Mouse (Mus musculus): ENCODE results near the gene Klhl26.
A peak's percentile ranks its signal among the peaks of the same experiment; 100 is the strongest.

Klhl26 gene

DNA sequence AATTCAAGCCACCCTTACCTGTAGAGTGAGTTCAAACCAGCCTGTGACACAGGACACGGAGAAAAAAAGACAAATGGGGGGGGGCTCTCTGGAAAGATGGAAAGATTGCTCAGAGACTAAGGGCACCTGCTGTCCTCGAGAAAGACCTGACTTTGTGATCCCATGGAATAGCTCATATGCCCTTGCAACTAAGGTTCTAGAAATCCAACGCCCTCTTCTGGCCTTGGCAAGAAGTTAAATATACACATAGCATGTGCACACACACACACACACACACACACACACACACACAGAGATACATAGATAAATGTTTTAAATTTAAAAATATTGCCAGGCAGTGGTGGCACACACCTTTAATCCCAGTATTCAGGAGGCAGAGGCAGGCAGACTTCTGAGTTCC lies 36.5 kb downstream of the Klhl26 start:
- no peak for DNase-seq

DNA sequence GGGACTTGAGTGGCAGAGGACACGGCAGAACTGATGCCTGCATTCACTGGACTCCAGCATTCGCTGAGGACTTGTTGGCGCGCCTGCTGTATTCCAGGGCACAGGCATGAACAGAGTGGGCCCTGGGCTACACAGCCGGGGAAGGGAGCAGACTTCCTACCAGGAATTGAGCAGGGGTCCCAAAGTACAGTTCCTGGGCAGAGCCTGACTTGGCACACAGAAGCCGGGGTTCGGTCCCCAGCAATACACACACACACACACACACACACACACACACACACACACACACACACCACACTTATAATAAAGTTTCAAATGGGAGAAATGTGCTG lies 37.0 kb downstream of the Klhl26 start:
- no peak for DNase-seq

DNA sequence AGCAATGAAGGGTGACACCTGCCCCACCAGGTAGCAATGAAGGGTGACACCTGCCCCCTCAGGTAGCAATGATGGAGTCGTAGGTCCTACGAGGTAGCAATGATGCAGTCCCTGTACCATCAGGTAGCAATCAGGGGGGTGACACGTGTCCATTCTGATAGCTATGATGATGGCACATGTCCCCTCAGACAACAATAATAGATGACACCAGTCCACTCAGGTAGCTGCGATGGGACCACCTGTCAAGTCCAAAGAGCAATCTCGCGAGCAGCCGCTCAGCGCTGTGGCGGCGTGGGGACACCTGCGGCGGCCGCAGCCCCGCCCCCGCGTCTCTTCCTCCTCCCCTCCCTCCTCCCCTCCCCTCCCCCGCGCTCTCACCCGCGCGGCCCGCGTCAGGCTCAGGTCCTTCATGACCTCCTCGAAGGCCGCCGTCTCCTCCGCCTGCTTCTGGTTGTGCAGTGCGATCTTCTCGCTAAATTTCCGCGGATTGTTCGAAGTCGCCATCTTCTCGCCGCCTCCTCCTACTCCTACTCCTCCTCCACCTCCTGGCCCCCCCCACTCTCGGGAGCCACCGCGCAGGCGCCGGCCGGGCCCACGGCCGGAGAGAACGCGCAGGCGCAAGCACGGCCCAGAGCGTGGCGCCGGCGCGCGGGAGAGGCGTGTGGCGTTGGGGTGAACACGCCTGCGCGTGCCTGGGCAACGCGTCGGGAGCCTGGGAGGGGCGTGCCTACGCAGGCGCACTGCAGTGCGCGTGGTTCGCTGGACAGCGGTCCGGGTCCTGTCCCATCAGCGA lies 37.5 kb downstream of the Klhl26 start, which contains the start of gene Crtc1:
Gene Crtc1, minus strand, starts transcription at position 525 of the 793 bp plus-strand sequence.
- DNase-seq, result peak; percentile 98

DNA sequence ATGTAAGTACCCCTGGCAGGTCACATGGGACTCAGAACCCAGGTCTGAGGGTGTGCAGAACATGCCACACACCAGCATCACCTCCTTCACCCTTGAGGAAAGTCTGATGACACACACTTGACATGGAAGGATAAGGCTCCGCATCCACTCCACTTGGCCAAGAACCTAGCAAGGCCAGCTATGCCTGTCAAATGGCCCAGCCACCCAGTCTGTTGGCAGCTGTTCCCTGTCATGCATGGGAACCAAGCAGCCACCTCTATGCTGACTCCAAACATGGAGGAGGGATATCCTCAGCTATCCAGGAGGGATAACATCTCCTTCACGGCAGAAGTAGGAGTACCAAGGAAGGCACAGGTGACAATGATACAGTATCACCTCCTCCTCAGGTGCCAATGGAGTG lies 38.3 kb downstream of the Klhl26 start:
- peak; percentile 63 for DNase-seq

DNA sequence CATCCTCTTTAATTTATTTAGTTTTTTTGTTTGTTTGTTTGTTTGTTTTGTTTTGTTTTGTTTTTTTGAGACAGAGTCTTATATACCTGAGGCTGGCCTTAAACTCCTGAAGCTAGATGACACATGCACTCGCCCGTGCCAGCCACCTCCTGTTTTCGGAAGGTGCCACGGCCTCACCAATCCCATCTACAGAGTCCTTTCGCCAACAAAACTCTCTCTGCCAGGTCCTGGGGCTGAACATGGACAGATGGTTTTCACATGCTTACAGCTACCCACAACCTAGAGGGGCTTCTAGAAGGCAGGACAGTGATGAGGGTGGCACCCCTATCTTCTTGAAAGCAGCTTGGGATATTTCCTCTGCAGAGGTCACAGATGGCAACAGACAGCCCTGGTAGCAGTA lies 41.6 kb downstream of the Klhl26 start:
- no peak for DNase-seq

DNA sequence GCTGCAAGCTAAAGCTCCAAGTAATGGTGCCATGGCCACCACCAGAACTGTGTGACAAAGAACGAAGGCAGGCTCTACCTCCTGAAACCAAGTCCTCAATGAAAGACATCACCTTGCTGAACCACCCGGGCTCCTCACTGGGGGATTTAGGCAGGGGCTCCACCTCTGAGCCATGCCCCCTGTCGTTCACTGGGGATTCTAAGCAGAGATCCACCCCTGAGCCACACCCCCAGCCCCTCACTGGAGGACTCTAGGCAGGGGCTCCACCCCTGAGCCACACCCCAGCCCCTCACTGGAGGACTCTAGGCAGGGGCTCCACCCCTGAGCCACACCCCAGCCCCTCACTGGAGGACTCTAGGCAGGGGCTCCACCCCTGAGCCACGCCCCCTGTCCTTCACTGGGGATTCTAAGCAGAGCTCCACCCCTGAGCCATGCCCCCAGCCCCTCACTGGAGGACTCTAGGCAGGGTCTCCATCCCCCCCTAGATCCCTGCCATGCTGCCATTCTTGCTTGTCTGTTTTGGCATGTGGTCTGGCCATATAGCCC lies 43.7 kb downstream of the Klhl26 start:
- no peak for DNase-seq

DNA sequence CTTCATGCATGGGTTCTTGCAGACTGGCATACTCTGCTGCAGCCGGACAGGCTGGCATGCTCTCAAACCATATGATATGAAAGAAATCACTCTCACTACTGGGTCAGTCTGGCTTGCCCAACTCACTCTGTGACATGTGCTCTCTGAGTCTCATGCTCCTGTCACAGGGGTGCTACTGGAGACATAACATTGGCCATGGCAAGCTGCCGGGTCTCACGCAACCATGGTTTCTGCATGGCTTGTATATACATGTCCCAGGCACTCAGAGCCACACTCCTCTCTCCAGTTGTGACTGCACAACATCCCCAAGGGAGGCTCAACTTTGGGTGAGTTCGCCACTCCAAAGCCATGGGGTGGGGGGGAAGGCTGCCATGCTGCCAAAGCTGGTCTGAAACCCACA lies 45.6 kb downstream of the Klhl26 start:
- no peak for DNase-seq

DNA sequence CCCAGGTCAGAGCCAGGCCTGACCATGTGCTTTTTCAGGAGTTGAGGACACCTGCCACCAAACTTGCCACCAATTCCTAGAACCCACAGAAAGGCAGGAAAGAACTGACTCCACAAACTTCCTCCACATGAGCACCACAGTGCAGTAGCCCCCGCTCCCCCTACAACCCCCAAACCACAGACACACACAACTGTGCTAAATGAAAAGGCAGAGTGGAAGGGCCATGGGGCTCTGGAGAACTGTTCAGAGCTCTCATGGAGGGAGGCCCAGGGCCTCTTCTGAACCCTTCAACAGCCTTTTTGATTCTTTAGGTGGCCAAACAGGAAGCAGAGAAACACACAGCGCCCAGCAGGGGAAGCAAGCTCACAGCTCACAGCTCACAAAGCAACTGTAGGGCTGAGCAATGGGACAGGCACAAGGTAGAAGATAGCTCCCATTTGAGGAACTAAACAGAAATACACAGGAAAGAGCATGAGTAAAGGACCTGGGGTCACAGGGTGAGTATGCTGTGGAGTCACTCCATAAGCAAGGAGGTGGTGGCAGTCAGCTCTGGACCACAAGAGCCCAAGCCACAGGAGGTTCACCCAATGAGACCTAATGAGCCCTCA lies 50.4 kb downstream of the Klhl26 start:
- DNase-seq, result no peak

DNA sequence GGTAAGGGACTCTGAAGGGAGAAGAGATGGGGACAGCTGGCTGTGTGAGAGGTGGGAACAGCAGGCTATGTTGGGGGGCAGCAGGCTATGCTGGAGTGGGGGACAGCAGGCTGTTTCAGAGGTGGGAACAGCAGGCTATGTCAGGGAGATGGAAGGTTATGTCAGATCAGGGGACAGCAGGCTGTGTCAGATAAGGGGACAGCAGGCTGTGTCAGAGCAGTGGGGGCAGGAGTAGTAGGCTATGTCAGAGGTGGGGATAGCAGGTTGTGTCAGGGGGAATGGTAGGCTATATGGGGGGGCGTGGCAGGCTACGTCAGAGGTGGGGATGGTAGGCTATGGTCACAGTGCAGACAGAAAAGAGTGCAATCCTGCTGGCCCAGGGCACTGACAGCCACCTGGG lies 54.0 kb downstream of the Klhl26 start:
- no peak for DNase-seq

DNA sequence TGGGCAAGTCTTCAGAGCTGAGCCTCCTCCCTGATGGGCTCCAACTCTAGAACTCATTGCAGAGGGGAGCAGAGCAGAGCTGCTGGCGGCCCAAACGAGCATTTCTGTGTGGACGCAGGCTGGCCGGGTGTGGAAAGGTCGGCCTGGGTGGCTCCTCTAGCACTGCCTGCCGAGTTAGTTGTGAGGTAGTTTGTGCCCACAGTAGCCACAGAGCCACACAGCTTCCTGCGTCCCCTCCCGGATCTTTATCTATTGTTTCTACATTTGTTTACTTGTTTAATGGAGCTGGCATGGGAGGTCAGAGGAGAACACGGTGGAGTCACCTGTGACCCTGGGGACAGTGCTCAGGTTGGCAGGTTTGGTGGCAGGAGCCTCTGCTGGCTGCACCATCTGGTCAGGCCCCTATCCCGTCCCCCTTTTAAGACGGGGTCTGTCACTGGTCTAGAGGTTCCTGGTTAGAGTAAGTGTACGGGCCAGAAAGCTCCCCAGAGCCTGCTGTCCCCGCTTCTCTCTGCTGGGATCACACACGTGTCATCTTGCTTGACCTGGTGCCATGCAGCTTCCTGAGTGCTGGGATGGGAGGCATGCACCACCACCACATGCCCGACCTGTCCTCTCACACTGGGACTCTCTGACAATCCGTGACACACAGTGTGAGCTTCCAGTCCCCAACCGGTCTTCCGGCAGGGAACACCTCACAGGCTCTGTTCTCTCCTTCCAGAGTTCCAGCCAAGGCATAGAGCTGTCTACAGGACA lies 55.2 kb downstream of the Klhl26 start:
- peak; percentile 52 for DNase-seq

DNA sequence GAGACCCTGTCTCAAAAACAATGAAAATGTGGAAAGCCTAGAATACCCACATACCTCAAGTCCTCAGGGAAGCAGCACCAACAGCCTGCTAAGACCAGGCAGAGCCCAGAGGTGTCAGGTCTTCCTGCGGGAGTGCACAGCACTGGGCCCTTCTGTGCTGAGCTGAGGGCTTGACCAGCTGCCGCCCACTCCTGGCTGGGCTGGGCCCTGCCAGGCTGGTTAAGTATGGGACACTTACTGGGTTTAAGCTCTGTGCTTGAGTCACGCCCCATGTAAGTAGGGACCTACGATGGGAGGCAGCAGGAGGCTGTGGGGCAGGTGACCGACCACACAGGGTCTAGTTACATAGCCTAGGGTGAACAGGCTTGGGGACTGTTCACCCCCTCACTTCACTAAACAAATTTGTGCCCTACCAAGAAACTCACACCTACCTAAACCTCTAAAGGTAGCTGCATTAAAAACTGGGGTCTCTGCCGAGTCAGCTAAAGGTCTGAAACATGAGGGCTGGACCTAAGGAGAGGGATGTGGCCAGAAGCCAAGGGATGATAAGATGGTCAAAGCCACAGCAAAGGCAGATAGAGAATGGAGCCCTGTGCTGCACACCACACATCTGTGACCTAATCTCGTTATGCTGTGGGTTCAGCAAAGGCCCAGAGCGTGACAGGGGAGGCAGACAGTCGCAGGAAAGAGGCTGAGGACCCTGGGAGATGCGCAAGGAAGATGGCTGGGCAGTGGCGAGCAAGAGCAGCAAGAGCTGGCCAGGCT lies 56.7 kb downstream of the Klhl26 start:
- DNase-seq, result no peak

DNA sequence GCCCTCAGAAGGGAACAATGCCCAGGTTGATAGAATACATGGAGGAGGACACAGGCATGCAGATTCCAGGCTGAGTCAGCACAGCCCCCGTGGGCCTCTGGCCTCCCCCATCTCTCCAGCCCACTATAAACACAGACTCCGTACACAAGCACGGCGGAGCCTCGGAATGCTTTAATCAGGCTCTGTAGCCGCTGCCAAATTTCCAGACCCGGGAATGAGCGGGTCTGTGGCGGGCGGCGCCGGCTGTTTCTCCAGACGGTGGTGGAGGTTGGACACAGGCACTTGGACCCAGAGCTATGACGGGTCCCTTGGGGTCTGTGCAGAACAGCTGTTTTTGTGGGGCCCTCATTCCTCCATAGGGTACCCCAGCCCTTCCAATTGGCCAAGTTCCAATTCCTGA lies 57.8 kb downstream of the Klhl26 start:
- DNase-seq, result peak; percentile 72

DNA sequence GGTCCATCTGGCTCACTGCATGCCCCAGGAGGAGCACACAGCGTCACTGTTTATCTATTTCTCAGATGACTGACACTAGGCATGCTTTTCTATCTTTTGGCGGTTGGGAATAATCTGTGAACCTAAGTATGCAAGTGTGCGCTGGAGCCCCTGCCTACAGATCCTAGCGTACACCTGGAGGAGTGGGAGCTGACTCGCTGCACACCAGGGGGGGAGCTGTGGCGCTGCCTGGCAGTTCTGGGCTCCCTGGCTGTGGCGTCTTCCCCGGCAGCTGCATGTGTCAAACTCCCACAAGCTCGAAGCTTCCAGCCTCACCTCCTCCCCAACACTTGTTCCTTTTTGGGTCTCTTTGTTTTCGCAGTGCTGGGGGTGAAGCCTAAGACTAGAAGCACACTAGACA lies 58.9 kb downstream of the Klhl26 start:
- DNase-seq, result peak; percentile 58

DNA sequence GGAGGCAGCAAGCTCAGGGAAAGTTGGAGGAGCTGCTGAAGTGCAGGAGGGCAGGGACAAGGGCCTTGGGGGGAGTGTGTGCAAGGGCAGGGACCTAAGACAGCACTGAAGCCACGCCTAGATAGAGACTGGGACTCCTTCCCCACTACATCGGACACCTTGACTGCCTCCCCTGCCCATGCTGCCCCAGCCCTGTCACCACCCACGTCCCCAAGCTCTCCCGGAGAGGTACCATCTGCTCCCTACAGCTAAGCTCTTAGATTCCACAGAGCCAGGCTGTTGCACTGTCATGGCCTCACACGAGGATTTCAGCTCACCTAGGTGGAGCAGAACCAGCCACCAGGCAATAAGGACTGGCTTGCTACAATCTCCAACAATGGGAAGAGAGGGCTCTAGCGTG lies 59.8 kb downstream of the Klhl26 start:
- DNase-seq, result peak; percentile 83

DNA sequence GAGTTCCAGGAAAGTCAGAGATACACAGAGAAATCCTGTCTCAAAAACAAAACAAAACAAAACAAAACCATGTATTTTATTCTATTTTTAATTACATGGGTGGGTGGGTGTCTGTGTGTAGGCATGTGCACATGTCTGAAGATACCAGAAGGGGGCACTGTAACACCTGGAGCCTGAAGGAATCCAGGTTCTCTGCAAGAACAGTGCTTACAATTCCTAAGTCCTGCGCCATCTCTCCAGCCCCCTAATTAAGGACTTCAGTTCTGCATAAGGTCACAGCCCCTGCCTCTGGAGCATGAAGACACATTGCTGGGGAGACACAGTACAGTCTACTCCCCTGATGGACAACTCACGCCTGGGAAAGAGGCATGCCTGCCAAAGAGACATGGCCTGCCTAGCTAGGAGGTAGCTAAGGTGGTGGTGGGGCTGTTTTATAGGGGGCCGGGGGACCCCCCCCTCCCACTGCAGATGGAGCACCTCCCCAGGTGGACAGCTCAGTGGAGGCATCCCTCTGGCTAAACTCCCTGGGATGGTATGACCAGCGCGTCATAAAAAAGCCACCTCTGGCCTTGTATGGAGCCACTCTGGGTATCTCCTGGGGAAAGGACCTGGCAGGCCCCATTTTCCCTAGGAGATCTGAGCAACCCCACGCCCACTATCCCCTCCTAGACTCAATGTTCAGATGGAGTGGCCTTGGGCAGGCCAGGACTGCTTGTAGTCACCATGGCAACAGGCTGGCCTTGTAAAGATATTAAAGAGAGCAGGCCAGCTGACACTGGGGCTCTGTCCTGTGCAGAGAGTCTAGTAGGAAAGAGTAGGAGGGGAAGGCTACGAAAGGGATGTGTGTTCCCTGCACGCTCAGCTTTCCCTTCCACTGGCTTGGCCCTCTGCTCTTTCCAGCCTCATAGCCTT lies 61.0 kb downstream of the Klhl26 start:
- peak; percentile 53 for DNase-seq

DNA sequence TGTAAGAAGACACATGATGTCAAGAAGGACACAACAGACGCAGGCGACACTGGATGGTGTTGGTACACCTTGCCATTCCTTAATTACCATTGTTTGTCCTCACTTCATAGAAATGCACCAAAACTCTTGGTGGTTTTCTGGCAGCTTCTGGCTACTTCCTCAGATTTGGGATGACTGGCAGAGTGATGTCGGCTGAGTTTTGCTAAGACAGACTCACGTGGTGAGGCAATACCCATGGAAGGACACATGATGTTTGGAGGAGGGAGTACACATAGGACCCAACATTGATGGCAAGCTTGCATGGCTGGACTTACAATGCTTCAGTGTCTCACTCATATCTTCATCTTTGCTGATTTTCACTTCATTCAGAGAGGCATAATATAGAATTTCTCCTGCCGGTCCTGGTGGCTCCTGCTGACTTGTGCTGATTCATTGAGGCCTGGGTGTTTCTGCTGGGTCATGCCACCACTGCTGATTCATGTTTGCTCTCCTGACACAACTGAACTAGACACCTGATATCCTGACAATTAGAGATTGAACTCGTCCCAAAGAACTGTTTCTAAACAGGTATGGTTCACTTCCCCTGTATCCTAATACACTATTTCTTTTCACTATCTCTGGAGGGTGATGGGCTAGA lies 62.3 kb downstream of the Klhl26 start:
- no peak for DNase-seq

DNA sequence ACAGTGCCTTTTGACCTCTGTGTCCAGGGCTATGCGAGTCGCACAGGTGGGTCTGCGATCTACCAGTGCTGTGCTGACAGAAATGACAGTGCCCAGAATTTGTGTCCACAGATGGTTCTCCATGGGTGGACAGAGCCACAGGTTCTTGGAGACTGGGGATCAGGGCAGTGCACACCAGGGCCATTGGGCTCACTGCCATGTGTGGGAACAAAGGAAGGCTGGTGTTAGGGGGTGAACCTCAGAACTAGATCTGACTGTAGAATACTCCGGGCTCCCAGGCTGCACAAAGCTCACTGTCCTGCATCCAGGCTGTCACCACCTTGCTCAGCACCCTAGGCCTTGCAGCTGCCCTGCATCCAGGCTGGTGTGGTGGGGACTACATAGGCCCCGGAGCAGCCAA lies 66.5 kb downstream of the Klhl26 start:
- peak; percentile 77 for DNase-seq

DNA sequence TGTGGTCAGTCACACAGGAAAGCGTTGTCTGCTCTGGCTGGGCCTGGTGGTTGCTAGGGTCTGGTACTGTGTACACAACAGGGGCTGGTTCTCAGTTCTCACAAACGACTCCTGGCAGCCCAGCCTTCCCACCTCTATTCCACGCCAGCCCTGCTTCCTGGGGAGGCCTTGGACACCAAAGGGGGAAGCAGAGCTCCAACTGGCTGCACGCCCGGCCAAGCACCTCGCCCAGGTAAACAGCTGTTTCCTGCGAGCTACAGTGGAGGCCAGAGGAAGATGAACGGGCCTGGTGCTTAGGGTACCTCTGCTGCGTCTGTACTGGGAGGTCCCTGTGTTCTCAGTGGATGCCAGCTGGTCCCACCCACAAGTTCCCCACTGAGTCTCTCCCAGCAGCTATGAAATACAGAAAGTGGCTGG lies 67.3 kb downstream of the Klhl26 start:
- peak; percentile 73 for DNase-seq

DNA sequence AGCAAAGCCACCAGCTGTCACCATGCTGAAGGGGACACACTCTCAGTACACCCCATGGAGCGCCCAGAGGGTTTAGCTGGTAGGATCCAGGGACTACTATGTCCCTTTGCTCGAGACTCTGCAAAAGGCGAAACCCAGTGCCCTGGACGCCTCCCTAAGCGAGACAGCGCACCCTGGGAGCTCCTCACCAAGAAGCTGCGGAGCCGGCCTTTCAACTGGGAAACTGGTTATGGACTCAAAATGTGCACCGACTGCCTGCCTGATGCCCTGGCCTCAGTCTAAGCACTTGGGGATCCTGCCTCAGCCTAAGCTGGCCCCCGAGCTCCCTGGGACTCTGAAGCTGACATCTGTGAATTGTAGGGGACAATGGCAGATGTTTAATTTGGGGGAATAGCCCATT lies 67.7 kb downstream of the Klhl26 start:
- no peak for DNase-seq

DNA sequence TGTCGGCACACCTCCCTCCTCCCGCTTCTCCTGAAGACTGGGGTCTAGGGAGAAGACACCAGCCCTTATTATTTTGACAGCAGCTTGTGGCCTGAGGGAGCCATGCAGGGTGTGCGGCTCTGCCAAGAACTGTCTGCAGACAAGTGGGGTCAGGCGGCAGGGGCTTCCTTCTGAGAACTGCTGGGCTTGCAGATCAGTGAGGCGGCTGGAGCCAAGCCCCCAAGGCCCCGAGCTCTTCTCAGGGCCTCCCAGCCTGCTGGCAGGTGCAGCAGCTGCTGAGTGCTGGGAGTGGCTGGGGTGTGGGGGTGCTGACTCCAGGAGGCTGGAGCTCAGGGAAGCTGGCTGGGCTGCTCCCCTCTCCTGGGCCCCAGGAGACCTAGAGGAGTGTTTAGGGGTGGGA lies 68.5 kb downstream of the Klhl26 start:
- DNase-seq, result peak; percentile 64

DNA sequence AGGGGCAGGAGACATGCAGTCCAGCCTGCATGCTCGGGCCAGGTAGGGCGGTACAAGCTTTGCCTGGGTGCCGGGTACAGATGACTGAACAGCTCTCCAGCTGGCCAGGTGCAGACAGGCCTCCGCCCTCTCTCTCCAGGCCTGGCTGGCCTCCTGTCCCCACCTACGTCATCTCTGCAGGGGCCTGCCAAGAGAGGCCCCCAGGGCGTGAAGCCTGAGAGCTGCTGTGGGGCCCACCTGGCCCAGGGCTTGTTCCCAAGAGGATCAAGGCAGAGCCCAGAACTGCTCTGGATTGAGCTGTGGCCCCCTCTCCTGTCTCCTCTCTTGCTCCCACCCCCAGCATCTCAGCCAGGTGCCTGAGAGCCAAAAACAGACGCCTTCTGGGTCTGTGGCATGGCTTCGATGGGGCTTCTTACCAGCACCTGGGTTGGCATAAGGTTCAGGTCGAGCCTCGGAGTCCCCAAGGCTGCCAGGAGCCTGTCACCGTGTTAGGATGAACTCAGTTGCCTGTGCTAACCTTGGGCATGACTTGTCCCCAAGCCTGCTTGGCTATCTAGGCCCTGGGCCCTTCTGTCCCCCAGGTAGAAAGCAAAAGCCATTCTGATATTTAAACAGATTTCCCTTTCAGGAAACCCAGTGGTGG lies 70.2 kb downstream of the Klhl26 start:
- DNase-seq, result peak; percentile 74

Data from cerebellum, adult 11-12 months (tissue).